Mouse (Mus musculus) v-Abl transformed pro-B cells (cell line): ENCODE results near the gene Tmem221.

ENCODE experiments used
- in situ Hi-C, 2 experiments: fragments of 400-800 bp; cut with MboI; formaldehyde crosslinking; loops; one replicate each; pipeline ENCODE4 v1.15.1; 2025; ENCODE audit not compliant: unreplicated experiment in 2 of 2

The Tmem221 gene

GRCm38 (mm10) chr8:71579476-71579875 lies 20.8 kb upstream of the Tmem221 start:
- in situ Hi-C loops = no loop called here

DNA sequence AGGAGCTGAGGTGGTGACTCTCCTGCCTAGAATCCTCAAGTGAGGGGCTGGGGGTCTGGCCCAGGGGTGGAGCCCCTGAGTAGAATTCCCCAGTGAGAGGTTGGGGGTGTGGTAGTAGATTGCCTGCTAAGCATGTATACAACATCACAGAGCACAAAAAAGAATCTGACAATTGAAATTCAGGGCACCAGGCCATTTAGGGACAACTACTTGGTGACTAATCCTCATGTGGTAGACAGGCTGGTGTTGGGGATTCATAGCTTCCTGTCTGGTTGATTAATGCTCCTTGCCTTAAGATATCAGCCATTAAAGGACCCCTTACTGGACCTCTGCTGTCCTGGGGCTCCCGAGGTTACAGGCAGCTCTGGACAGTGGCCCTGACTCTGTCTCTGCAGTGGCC lies 20.3 kb upstream of the Tmem221 start:
- in situ Hi-C loops = no loop called here

DNA sequence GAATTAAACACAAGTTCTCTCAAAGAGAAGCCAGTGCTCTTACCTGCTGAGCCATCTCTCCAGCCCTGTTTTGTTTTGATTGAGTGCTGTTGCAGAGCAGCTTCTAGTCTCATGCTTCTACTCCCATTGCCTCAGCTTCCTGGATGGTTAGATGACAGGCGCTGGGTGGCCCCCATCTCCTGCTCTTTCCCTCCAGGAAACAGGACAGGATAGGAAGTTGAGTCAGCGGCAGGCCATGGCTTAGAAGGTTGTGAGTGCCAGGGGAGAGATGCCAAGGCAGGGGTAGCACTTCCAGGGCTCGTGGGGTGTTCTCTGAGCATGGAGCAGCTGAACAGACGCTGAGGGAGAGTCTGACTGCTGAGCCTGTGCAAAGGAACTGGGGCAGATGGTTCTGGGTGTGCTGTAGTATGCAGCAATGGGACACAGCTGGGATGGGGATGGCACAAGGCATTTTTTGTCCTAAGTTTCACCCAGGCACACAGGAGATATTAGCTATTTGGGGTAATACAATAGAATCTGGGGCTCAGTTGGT lies 19.3 kb upstream of the Tmem221 start:
- in situ Hi-C loops = no loop called here

- in situ Hi-C loops = no loop called here
Observed at GRCm38 (mm10) chr8:71575020-71575419, 16.3 kb upstream of the Tmem221 start.

GRCm38 (mm10) chr8:71574426-71574825 lies 15.8 kb upstream of the Tmem221 start:
- in situ Hi-C loops = no loop called here

- in situ Hi-C loops = no loop called here
Observed at GRCm38 (mm10) chr8:71572847-71573633, 14.4 kb upstream of the Tmem221 start.

DNA sequence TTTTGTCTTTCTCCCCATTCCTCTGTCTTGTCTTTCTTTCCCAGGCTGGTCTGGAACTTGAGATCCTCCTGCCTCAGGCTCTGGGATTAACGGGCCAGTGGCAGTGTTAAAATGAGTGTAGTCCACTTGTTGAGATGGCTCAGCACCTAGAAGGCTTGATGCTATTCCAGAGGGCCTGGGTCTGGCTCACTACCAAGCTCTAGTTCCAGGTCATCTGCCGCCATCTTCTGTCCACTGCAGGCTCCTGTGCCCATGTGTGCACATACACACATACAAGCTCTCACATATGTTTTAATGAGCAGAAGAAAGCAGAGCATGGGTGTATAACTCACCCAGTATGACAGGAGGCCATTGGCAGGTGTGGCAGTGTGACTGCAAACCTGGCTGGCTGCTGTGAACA lies 13.4 kb upstream of the Tmem221 start:
- in situ Hi-C loops = no loop called here

DNA sequence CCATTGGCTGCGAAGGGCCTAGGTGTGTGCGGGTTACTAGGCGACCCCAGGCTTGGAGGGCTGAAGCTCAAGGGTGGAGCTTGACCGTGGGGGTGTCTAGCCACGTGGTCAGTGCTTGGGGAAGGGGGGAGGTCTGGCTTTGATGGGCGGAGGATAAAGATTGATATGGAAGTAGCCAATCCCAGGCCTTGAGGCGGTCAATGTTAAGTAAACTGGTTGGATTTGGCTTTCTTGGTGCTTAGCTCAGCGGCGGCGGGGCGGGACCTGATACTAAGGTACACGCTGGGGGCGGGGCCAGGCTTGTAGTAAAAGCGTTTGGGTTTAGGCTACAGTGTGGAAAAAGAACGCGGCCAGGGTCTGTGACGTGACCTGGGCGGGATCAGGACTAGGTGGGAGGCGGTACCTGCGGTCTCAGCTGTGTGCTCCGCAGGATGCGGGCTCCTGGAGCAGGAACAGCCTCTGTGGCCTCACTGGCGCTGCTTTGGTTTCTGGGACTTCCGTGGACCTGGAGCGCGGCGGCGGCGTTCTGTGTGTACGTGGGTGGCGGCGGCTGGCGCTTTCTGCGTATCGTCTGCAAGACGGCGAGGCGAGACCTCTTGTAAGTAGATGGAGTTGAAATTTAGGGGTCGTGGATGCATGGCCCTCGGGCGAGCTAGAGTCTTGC lies 11.8 kb upstream of the Tmem221 start:
- in situ Hi-C loops = no loop called here

DNA sequence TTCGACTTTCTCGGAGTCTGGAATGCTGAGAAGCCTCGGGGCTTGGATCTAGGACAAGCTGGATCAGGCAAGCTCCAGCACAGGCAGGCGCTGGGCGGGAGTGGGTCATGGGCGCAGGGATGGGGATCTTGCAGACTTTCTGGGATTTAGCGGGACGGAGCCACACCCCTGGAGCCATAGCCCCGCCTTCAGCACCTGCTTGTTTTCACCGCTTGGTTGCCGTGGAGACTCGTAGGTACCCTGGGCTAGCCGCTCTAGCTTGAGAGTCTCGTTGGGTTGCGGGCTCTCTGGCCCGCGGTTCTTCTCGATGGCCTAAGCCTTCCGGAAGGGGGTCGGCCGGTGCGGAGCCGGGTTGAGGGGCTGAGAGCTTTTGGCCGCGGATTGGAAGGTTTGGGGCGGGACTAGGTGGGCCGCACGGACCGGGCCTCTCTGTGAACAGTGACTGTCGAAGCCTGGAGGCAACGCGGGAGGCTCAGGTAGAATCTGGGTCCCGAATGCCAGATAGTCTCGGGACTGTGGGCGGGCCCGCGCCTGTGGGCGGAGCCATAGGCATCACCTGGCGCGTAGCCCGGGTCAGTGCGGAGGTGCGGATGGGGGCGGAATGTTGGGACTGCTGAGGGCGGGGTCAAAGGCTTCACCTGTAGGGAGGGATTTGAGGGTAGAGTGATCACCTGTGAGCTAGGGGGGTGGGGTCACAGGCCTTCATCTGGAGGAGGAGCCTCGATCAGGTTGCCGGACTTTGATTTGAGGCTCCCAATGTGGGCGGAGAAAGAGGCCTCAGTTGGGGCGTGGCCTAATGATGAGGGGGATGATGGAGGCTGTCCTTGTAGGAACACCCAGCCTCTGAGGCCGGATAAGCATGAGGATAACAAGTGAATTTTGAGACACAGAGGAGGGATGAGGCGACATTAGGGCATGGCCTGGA lies 11.0 kb upstream of the Tmem221 start:
- in situ Hi-C loops = no loop called here

- in situ Hi-C loops = no loop called here
Observed at GRCm38 (mm10) chr8:71568941-71569340, 10.3 kb upstream of the Tmem221 start.

GRCm38 (mm10) chr8:71568387-71568937 lies 9.8 kb upstream of the Tmem221 start, which contains the start of gene Slc27a1:
TSS of gene Slc27a1 (plus strand) at chr8:71568882.
- in situ Hi-C loops = no loop called here

DNA sequence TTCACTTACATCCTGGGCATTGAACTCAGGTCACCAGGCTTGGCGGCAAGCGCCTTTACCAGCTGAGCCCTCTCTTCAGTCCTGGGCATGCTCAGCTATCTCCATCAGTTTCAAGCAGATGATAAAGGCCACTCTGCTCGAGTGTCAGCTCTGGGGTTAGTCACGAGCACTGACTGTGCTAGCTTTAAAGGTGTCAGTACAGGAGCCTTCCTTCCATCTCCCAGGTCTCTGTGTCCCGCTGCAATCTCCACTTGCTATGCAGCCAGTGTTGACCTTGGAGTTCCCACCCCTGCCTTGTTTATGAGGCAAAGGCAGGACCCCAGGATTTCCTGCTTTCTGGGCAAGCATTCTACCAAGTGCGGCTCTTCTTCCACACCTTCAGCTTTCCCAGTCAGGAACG lies 8.9 kb upstream of the Tmem221 start:
- in situ Hi-C loops = no loop called here

DNA sequence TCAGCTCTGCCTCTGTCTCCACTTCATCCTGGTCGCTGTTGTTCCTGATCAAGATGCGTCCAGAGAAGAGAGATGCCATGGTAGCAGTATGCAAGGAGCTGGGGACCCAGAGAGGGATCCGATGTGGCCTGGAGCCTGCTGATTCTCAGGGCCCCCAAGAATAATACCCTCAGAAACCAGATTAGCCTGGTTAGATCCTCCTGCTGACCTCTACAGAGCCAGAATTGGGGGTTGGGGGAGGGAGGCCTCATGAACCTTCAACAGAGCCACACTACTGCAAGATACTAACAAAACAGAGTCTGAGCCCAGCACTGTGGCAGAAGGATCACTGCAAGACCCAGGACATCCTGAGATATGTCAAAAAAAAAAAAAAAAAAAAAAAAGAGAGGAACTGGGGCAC lies 7.8 kb upstream of the Tmem221 start, which contains the start of gene Nxnl1:
Gene Nxnl1 (minus strand): TSS at position 101 of the 400 bp plus-strand sequence.
- in situ Hi-C loops = no loop called here

DNA sequence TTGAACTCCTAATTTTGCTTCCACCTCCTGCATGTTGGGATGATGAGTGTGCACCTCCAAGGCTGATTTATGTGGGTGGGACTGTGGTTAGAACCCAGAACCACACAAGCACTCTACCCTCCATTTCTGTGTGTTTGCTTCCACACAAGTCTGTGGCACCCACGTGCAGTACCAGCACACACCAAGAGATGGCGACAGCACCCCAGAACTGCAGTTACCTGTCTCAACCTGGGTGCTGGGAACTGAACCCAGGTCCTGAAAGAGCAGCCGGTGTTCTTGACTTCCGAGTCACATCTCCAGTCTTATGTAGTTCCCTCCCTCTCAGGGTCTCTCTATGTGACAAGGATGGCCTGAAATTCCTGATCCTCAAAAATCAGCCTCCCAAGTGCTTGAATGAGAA lies 5.3 kb upstream of the Tmem221 start:
- in situ Hi-C loops = loop anchor here (5.0 kb wide), 3 partner anchors 33 to 98 kb away; partner anchors contain the start of gene Fam129c (in 2 of the 2)

DNA sequence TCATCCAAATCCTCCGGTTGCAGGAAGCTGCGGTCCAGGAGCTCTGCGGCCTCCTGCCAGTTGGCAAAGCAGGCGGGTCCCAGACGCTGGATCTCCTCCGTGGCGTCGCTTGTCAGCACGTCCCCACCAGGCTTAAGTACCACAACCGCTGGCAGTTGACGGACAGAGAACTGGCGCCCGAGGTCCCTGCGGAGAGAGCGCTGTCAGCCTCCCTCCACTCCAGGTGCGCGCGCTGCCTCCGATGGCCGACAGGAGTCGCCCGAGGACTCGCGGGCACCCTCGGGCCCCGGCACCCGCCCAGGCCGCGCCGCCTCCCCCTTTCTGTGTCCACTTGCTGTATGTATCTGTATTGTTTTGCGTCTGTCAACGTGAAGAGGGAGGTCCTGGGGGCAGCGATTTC lies 4.1 kb upstream of the Tmem221 start:
- in situ Hi-C loops = loop anchor here (5.0 kb wide), 3 partner anchors 35 to 100 kb away; partner anchors contain the start of gene Fam129c (in 2 of the 2)

- in situ Hi-C loops = loop anchor here (5.0 kb wide), 3 partner anchors 36 to 101 kb away; partner anchors contain the start of gene Fam129c (in 2 of the 2)
Observed at GRCm38 (mm10) chr8:71561401-71561800, 2.7 kb upstream of the Tmem221 start.

- in situ Hi-C loops = loop anchor here (5.0 kb wide), 3 partner anchors 37 to 102 kb away; partner anchors contain the start of gene Fam129c (in 2 of the 2)
Observed at GRCm38 (mm10) chr8:71560765-71561164, 2.1 kb upstream of the Tmem221 start.

GRCm38 (mm10) chr8:71560071-71560470 lies 1.4 kb upstream of the Tmem221 start:
- in situ Hi-C loops = loop anchor here (5.0 kb wide), 3 partner anchors 37 to 102 kb away; partner anchors contain the start of gene Fam129c (in 2 of the 2)

DNA sequence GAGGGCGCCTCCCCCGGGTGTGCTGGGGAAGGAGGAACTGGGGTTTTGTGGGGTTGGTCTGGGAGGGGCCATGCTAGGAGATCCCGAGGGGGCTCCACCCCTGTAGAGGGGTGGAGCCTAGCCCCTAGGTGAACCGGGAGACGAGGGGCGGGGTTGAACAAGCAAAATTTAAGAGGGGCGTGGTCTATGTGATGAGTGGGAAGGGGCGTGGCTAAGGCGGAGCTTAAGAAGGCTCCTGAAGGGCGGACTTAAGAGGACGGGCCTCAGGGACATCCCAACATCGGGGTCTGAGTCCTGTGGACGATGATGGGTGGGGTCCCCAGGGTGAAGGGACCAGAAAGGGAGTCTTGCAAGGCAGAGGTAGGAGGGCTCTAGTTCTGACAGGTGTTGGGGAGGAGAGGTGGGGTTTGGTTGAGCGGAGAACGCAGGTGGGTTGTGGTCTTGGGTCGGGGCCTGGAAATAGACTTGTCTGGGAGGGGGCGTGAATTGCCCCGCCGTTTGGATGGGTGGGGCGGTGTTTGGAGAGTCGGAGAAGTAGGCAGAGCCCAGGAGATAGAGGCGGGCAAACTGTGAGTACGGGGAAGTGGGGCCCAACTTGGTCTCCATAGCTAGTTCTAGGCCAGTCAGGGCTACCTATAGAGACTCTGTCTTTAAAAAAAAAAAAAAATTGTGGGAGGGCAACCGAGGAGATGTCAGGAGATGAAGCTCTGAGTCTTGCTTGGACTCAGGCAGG lies 453 bp upstream of the Tmem221 start:
- in situ Hi-C loops = loop anchor here in 1 of 2 experiments (10.0 kb wide), 1 partner anchor 176 kb away; no protein-coding TSS in a partner anchor
